Mouse (Mus musculus) brown adipose tissue, adult 24 weeks (tissue): ENCODE measurements at regions not wholly inside any gene's neighbourhood (a gene's known extent, or its start where the extent isn't known, plus 50 kb on each side); places are given as distances from the start of the nearest gene placed in this dataset.

Source experiments
- H3K27ac ChIP-seq: fragments of 200-500 bp; replicated peaks from 2 replicates; pipeline ENCODE4 v1.5.1; 2012; ENCODE audit warnings: low read depth, mild to moderate bottlenecking, low read length
- H3K4me1 ChIP-seq: fragments of 200-500 bp; 2 replicates; pipeline ENCODE4 v1.6.1; 2012; ENCODE audit warnings: low read length, mixed read lengths; ENCODE audit not compliant: control insufficient read depth, insufficient read depth, insufficient read length
- H3K4me3 ChIP-seq: fragments of 200-500 bp; 2 replicates; pipeline ENCODE4 v1.5.1; 2012; ENCODE audit warnings: low read depth, mild to moderate bottlenecking, low read length, moderate library complexity; ENCODE audit not compliant: insufficient read depth

- no peaks in the 10 kb centered on the region for H3K4me1 ChIP-seq
- H3K4me3 ChIP-seq = no peak overlapping the region
- H3K27ac ChIP-seq = no peak overlapping the region
Observed at GRCm38 (mm10) chr2:21908813-21909480, 318.4 kb upstream of the Myo3a start.

GRCm38 (mm10) chr2:21909481-21909966 is 317.8 kb upstream of the Myo3a start:
- Histone ChIP-seq H3K4me1 (no peaks in the 10 kb centered on the region), H3K4me3 (peak overlapping the region; percentile 33; the same call in 1 of the 2 replicates), H3K27ac (no peak overlapping the region)

- H3K4me3 ChIP-seq = no peak overlapping the region
- H3K27ac ChIP-seq = no peak overlapping the region
- H3K4me1 ChIP-seq = no peaks in the 10 kb centered on the region
Observed at GRCm38 (mm10) chr2:21917804-21918690, 309.3 kb upstream of the Myo3a start.

GRCm38 (mm10) chr2:21919091-21919490 is 308.2 kb upstream of the Myo3a start:
- Histone ChIP-seq H3K4me3 (no peak overlapping the region), H3K4me1 (no peaks in the 10 kb centered on the region), H3K27ac (no peak overlapping the region)

- no peaks in the 10 kb centered on the region for H3K4me1 ChIP-seq
- H3K27ac ChIP-seq = no peak overlapping the region
- no peak overlapping the region for H3K4me3 ChIP-seq
Observed at GRCm38 (mm10) chr2:21927656-21928055, 299.6 kb upstream of the Myo3a start.

- no peak overlapping the region for H3K4me3 ChIP-seq
- H3K4me1 ChIP-seq = no peaks in the 10 kb centered on the region
- H3K27ac ChIP-seq = no peak overlapping the region
Observed at GRCm38 (mm10) chr2:21939993-21940392, 287.3 kb upstream of the Myo3a start.

GRCm38 (mm10) chr2:21940797-21941487 is 286.4 kb upstream of the Myo3a start:
- H3K27ac ChIP-seq = no peak overlapping the region
- no peak overlapping the region for H3K4me3 ChIP-seq
- no peaks in the 10 kb centered on the region for H3K4me1 ChIP-seq

- Histone ChIP-seq H3K27ac (no peak overlapping the region), H3K4me3 (no peak overlapping the region), H3K4me1 (no peaks in the 10 kb centered on the region)
Observed at GRCm38 (mm10) chr2:21941488-21942000, 285.8 kb upstream of the Myo3a start.

GRCm38 (mm10) chr2:21943676-21944075 is 283.6 kb upstream of the Myo3a start:
- Histone ChIP-seq H3K27ac (no peak overlapping the region), H3K4me3 (no peak overlapping the region), H3K4me1 (no peaks in the 10 kb centered on the region)

- Histone ChIP-seq H3K4me3 (no peak overlapping the region), H3K4me1 (no peaks in the 10 kb centered on the region), H3K27ac (no peak overlapping the region)
Observed at GRCm38 (mm10) chr2:21946484-21946883, 280.8 kb upstream of the Myo3a start.

GRCm38 (mm10) chr2:21951279-21951678 is 276.0 kb upstream of the Myo3a start:
- Histone ChIP-seq H3K4me1 (no peaks in the 10 kb centered on the region), H3K4me3 (no peak overlapping the region), H3K27ac (no peak overlapping the region)

- no peaks in the 10 kb centered on the region for H3K4me1 ChIP-seq
- no peak overlapping the region for H3K27ac ChIP-seq
Observed at GRCm38 (mm10) chr2:21956112-21956963, 271.0 kb upstream of the Myo3a start.

GRCm38 (mm10) chr2:21958365-21958764 is 268.9 kb upstream of the Myo3a start:
- no peaks in the 10 kb centered on the region for H3K4me1 ChIP-seq
- H3K4me3 ChIP-seq = no peak overlapping the region
- no peak overlapping the region for H3K27ac ChIP-seq

More at GRCm38 (mm10) chr2:21956112-21956963, 271.0 kb upstream of the Myo3a start:
- no peak overlapping the region for H3K4me3 ChIP-seq

GRCm38 (mm10) chr2:21958802-21959201 is 268.5 kb upstream of the Myo3a start:
- Histone ChIP-seq H3K4me1 (no peaks in the 10 kb centered on the region), H3K4me3 (no peak overlapping the region), H3K27ac (no peak overlapping the region)
